Mouse (Mus musculus) CH12.LX (cell line): ENCODE measurements around the gene Unc13b. TPM values are rescaled to one million over a fixed set of nuclear protein-coding genes. Genes with fewer than 3 reads are reported as not detected.

Source experiments
- DNase-seq: peaks from one replicate; pipeline ENCODE4 v3.0.0-alpha.2; 2013; ENCODE audit errors: extremely low read depth
- H3K27ac ChIP-seq: 2 replicates; pipeline ENCODE4 v1.5.1; 2012; ENCODE audit warnings: low read depth, mild to moderate bottlenecking, control low read depth, moderate library complexity; ENCODE audit not compliant: insufficient read depth
- H3K27me3 ChIP-seq: replicated peaks from 2 replicates; pipeline ENCODE3; 2012; ENCODE audit warnings: inconsistent platforms
- H3K36me3 ChIP-seq, 2 experiments: replicated peaks in 1 of 2; 2 replicates each; pipeline versions ENCODE3 to v1.6.1; 2012; ENCODE audit warnings: inconsistent platforms in 1 of 2, low read length in 1 of 2, mild to moderate bottlenecking in 1 of 2, mixed read lengths in 1 of 2, moderate library complexity in 1 of 2; ENCODE audit not compliant: control insufficient read depth in 1 of 2, insufficient read depth in 1 of 2
- H3K4me1 ChIP-seq, 2 experiments: 2 replicates each; pipeline ENCODE4 v1.6.1; 2012; ENCODE audit warnings: inconsistent platforms in 1 of 2, moderate library complexity in 1 of 2; ENCODE audit not compliant: insufficient read depth in 2 of 2, control insufficient read depth in 1 of 2
- H3K4me2 ChIP-seq: 2 replicates; pipeline ENCODE4 v1.6.1; 2012; ENCODE audit warnings: low read depth, mild to moderate bottlenecking, control low read depth; ENCODE audit not compliant: poor library complexity, insufficient read depth, severe bottlenecking
- H3K4me3 ChIP-seq, 3 experiments: fragments of 150-350 bp in 1 of 3; sonication (generic) in 1 of 3; replicated peaks in 1 of 3; 2 replicates each; pipeline versions ENCODE3 to v1.5.1; 2011 to 2012; ENCODE audit warnings: low read depth in 2 of 3, low read length in 2 of 3, mild to moderate bottlenecking in 2 of 3, moderate library complexity in 2 of 3, control low read depth in 1 of 3, improper control_type of control experiment in 1 of 3, inconsistent platforms in 1 of 3, mixed read lengths in 1 of 3; ENCODE audit not compliant: poor library complexity in 1 of 3
- H3K79me2 ChIP-seq: replicated peaks from 2 replicates; pipeline ENCODE4 v1.6.1; 2012; ENCODE audit warnings: mild to moderate bottlenecking, moderate library complexity; ENCODE audit not compliant: control insufficient read depth, poor library complexity, insufficient read depth, severe bottlenecking; ENCODE audit errors: extremely low read depth
- H3K9ac ChIP-seq: 2 replicates; pipeline ENCODE4 v1.6.1; 2012; ENCODE audit warnings: low read depth, mild to moderate bottlenecking, control low read depth, moderate library complexity; ENCODE audit not compliant: insufficient read depth
- H3K9me3 ChIP-seq: replicated peaks from 2 replicates; pipeline ENCODE3; 2012; ENCODE audit warnings: low read length, inconsistent platforms, mixed read lengths
- BHLHE40 ChIP-seq: IDR thresholded peaks from 2 replicates; pipeline ENCODE4 v1.6.1; 2011; ENCODE audit warnings: mild to moderate bottlenecking, low read depth, low read length, improper control_type of control experiment
- CHD1 ChIP-seq: IDR thresholded peaks from 2 replicates; pipeline ENCODE4 v1.6.1; 2012; ENCODE audit warnings: low read depth, low read length, improper control_type of control experiment, inconsistent platforms
- CHD2 ChIP-seq: IDR thresholded peaks from 2 replicates; pipeline ENCODE4 v1.6.1; 2011; ENCODE audit warnings: low read length, improper control_type of control experiment
- ETS1 ChIP-seq: conservative IDR thresholded peaks from 2 replicates; pipeline ENCODE4 v1.6.1; 2012; ENCODE audit warnings: low read depth, mild to moderate bottlenecking, inconsistent platforms, low read length, improper control_type of control experiment, moderate library complexity
- IRF4 ChIP-seq: IDR thresholded peaks from 2 replicates; pipeline ENCODE4 v1.6.1; 2014; ENCODE audit warnings: low read depth, mild to moderate bottlenecking, inconsistent platforms, low read length, improper control_type of control experiment
- JUND ChIP-seq: conservative IDR thresholded peaks from 2 replicates; pipeline ENCODE4 v1.6.1; 2011; ENCODE audit warnings: low read depth, low read length, improper control_type of control experiment
- KAT2A ChIP-seq: IDR thresholded peaks from 2 replicates; pipeline ENCODE4 v1.6.1; 2012; ENCODE audit warnings: low read length, improper control_type of control experiment, inconsistent platforms; ENCODE audit not compliant: insufficient replicate concordance
- MAX ChIP-seq: IDR thresholded peaks from 2 replicates; pipeline ENCODE4 v1.6.1; 2011; ENCODE audit warnings: low read length, improper control_type of control experiment
- MAZ ChIP-seq: IDR thresholded peaks from 2 replicates; pipeline ENCODE4 v1.6.1; 2012; ENCODE audit warnings: low read depth, mild to moderate bottlenecking, inconsistent platforms, low read length, improper control_type of control experiment, moderate library complexity
- MYC ChIP-seq: IDR thresholded peaks from 2 replicates; pipeline ENCODE4 v1.6.1; 2011; ENCODE audit warnings: low read depth, mild to moderate bottlenecking, improper control_type of control experiment, low read length
- NELFE ChIP-seq: IDR thresholded peaks from 2 replicates; pipeline ENCODE4 v1.6.1; 2011; ENCODE audit warnings: low read depth, low read length, improper control_type of control experiment
- PAX5 ChIP-seq: IDR thresholded peaks from 2 replicates; pipeline ENCODE4 v1.6.1; 2012; ENCODE audit warnings: low read length, inconsistent platforms, mixed read lengths
- POLR2A ChIP-seq: IDR thresholded peaks from 2 replicates; pipeline ENCODE4 v1.6.1; 2011; ENCODE audit warnings: low read depth, mild to moderate bottlenecking, improper control_type of control experiment, low read length
- POLR2AphosphoS2 ChIP-seq: IDR thresholded peaks from 2 replicates; pipeline ENCODE4 v1.6.1; 2011; ENCODE audit warnings: low read depth, low read length, improper control_type of control experiment
- RCOR1 ChIP-seq: conservative IDR thresholded peaks from 2 replicates; pipeline ENCODE4 v1.6.1; 2012; ENCODE audit warnings: low read depth, mild to moderate bottlenecking, inconsistent platforms, low read length, improper control_type of control experiment
- TBP ChIP-seq: conservative IDR thresholded peaks from 2 replicates; pipeline ENCODE4 v1.6.1; 2011; ENCODE audit warnings: low read depth, low read length, improper control_type of control experiment
- TCF12 ChIP-seq: IDR thresholded peaks from 2 replicates; pipeline ENCODE4 v1.6.1; 2014; ENCODE audit warnings: low read depth, mild to moderate bottlenecking, inconsistent platforms, low read length, improper control_type of control experiment
- ZMIZ1 ChIP-seq: IDR thresholded peaks from 2 replicates; pipeline ENCODE4 v1.6.1; 2012; ENCODE audit warnings: low read depth, mild to moderate bottlenecking, inconsistent platforms, low read length, improper control_type of control experiment
- ZNF384 ChIP-seq: IDR thresholded peaks from 2 replicates; pipeline ENCODE4 v1.6.1; 2012; ENCODE audit warnings: low read depth, low read length, improper control_type of control experiment, inconsistent platforms
- dilution Hi-C: fragments of 300-500 bp; cut with MboI; formaldehyde crosslinking; loops from 2 replicates; pipeline ENCODE4 v1.14.3; 2020; ENCODE audit warnings: low sequenced_read_pairs; ENCODE audit not compliant: extremely low pct_unique_long_range_greater_than_20kb, extremely low pct_ligation_motif_present
- in situ Hi-C: fragments of 300-500 bp; cut with MboI; formaldehyde crosslinking; loops from 3 replicates; pipeline ENCODE4 v1.14.3; 2019; ENCODE audit warnings: low sequenced_read_pairs, low pct_ligation_motif_present, low pct_unique_long_range_greater_than_20kb, mixed read lengths
- polyA plus RNA-seq: library from polyadenylated mRNA; unstranded; fragments of >175 nt; gene quantifications from 2 replicates; pipeline ENCODE4 v1.2.1, GENCODE M21; 2012; ENCODE audit warnings: low read depth; ENCODE audit not compliant: insufficient read length
- total RNA-seq, 2 experiments: library from RNA; depleted of rRNA; stranded (reverse); fragments of 300-350 nt in 1 of 2; fragments of >200 nt in 1 of 2; gene quantifications; 2 replicates each; pipeline ENCODE4 v1.2.3; 2012 to 2014

Gene Unc13b
- total and polyA plus RNA-seq, 3 experiments = 0.08 to 0.23 (median 0.19) TPM

- TF ChIP-seq PAX5 = no peak
- TF ChIP-seq RCOR1 = no peak
- TF ChIP-seq POLR2AphosphoS2 = no peak
- TF ChIP-seq MYC = 0 out of 2 replicates have a peak, but pooled peaks have one; percentile 20
- peak; percentile 43; the same call in 1 of the 2 replicates for TF ChIP-seq IRF4
- TF ChIP-seq MAX = peak; percentile 42; the same call in 1 of the 2 replicates
- TF ChIP-seq CHD1 = no peak
- peak; percentile 74 for TF ChIP-seq TBP
- TF ChIP-seq ZMIZ1 = 0 out of 2 replicates have a peak, but pooled peaks have one; percentile 50
- peak; percentile 75; the same call in 1 of the 2 replicates for TF ChIP-seq MAZ
- TF ChIP-seq KAT2A = no peak
- peak; percentile 65; the same call in 1 of the 2 replicates for TF ChIP-seq POLR2A
- peak; percentile 63 for TF ChIP-seq BHLHE40
- 0 out of 2 replicates have a peak, but pooled peaks have one; percentile 34 for TF ChIP-seq NELFE
- TF ChIP-seq ETS1 = peak; percentile 98
- TF ChIP-seq TCF12 = peak; percentile 60; the same call in 1 of the 2 replicates
- TF ChIP-seq CHD2 = 0 out of 2 replicates have a peak, but pooled peaks have one; percentile 14
- TF ChIP-seq JUND = no peak
- TF ChIP-seq, all 38 proteins: peak for 15
Observed at GRCm38 (mm10) chr4:43040114-43040572, 18.6 kb upstream of the Unc13b start (continued).

GRCm38 (mm10) chr4:43040881-43041547, 17.7 kb upstream of the Unc13b start:
- dilution Hi-C loops (no loop called here), in situ Hi-C loops (no loop called here)
- Histone ChIP-seq H3K4me1 (peaks cover 22 to 81% of the 10 kb centered on the region in 2 experiments), H3K27ac (peak overlapping the region; percentile 13), H3K79me2 (no peaks in the 10 kb centered on the region), H3K36me3 (peaks cover 0 to 11% of the 10 kb centered on the region in 2 experiments), H3K9me3 (no peaks in the 10 kb centered on the region), H3K9ac (no peak overlapping the region; the same call in 1 of the 2 replicates), H3K4me3 (no peak overlapping the region), H3K4me2 (peak overlapping the region; percentile 45), H3K27me3 (no peaks in the 10 kb centered on the region)
- TF ChIP-seq ZNF384 = no peak
- DNase-seq = no peak
